Comparison of ENCODE assay signal across 26 mouse cellular contexts in genomic region chr5:134344076-134344475, GRCm38 (mm10).
"Had no signal": no experiment of that assay in that cellular context is flagged by ENCODE, and none has a peak within 500 bp of the region (broad histone marks: within the 10 kb centered on the region; RNA-seq: fewer than 3 reads in every experiment).

No protein-coding gene starts in this region.

- H3K9me3 ChIP-seq: embryonic facial prominence, embryonic 10.5 days; embryonic facial prominence, embryonic 12.5 days; embryonic facial prominence, embryonic 13.5 days; embryonic facial prominence, embryonic 15.5 days; forebrain, embryonic 10.5 days; forebrain, embryonic 12.5 days; forebrain, embryonic 13.5 days; forebrain, embryonic 15.5 days; heart, embryonic 10.5 days had no signal

- H3K27ac ChIP-seq: embryonic facial prominence, embryonic 10.5 days; embryonic facial prominence, embryonic 12.5 days; embryonic facial prominence, embryonic 13.5 days; embryonic facial prominence, embryonic 15.5 days; forebrain, embryonic 10.5 days; forebrain, embryonic 12.5 days; forebrain, embryonic 13.5 days; forebrain, embryonic 15.5 days; gastrocnemius, adult 2 months; heart, adult 2 months; heart, embryonic 10.5 days had no signal

- DNase-seq: cerebellum, adult 9-11 months; cerebellum, postnatal 10 days; cerebellum, postnatal 14 days; cerebellum, postnatal 25 days; cerebellum, postnatal 36 days; embryo, embryonic 11 days; forebrain, postnatal 0 days; gastrocnemius, adult 2 months; gastrocnemius, postnatal 10 days; gastrocnemius, postnatal 14 days; gastrocnemius, postnatal 25 days; gastrocnemius, postnatal 36 days; heart, adult 11 months; heart, adult 18-20 months; heart, adult 2 months had no signal

- H3K4me1 ChIP-seq: embryonic facial prominence, embryonic 12.5 days; embryonic facial prominence, embryonic 13.5 days; forebrain, embryonic 12.5 days; forebrain, embryonic 13.5 days; forebrain, embryonic 15.5 days had no signal

- ATAC-seq: forebrain, embryonic 13.5 days; forebrain, embryonic 14.5 days; forebrain, embryonic 15.5 days; forebrain, postnatal 0 days had no signal

- H3K9ac ChIP-seq: embryonic facial prominence, embryonic 12.5 days; embryonic facial prominence, embryonic 13.5 days; embryonic facial prominence, embryonic 15.5 days; forebrain, embryonic 12.5 days; forebrain, embryonic 13.5 days; forebrain, embryonic 15.5 days; forebrain, postnatal 0 days had no signal

- H3K36me3 ChIP-seq: embryonic facial prominence, embryonic 10.5 days; embryonic facial prominence, embryonic 12.5 days; embryonic facial prominence, embryonic 13.5 days; embryonic facial prominence, embryonic 15.5 days; forebrain, embryonic 10.5 days; forebrain, embryonic 12.5 days; forebrain, embryonic 15.5 days; heart, embryonic 10.5 days had no signal

- H3K4me3 ChIP-seq: embryonic facial prominence, embryonic 10.5 days; embryonic facial prominence, embryonic 12.5 days; embryonic facial prominence, embryonic 13.5 days; embryonic facial prominence, embryonic 15.5 days; erythroblast, embryonic 14.5 days; forebrain, embryonic 10.5 days; forebrain, embryonic 12.5 days; forebrain, embryonic 13.5 days; forebrain, embryonic 15.5 days; gastrocnemius, adult 2 months; heart, adult 2 months; heart, embryonic 10.5 days had no signal

- H3K27me3 ChIP-seq: embryonic facial prominence, embryonic 12.5 days; embryonic facial prominence, embryonic 13.5 days; embryonic facial prominence, embryonic 15.5 days; forebrain, embryonic 12.5 days; forebrain, embryonic 13.5 days; forebrain, embryonic 15.5 days had no signal

- H3K4me2 ChIP-seq: embryonic facial prominence, embryonic 12.5 days; embryonic facial prominence, embryonic 13.5 days; embryonic facial prominence, embryonic 15.5 days; forebrain, embryonic 12.5 days; forebrain, embryonic 13.5 days; forebrain, embryonic 15.5 days had no signal
